Mouse (Mus musculus) hindbrain, embryonic 16.5 days (tissue): ENCODE data around the gene Eid3. TPM values are rescaled to one million over a fixed set of nuclear protein-coding genes. Genes with fewer than 3 reads are reported as not detected.

Experiments used
- ATAC-seq: fragments of 200-750 bp; cut with Nextera tagmentation; 2 replicates; pipeline ENCODE4 v1.8.0; 2017; ENCODE audit warnings: moderate TSS enrichment, moderate library complexity
- H3K27ac ChIP-seq: fragments of 300-500 bp; sonication (generic); 2 replicates; pipeline ENCODE4 v1.5.1; 2014; ENCODE audit warnings: low read depth, mild to moderate bottlenecking, control low read depth, low read length, moderate library complexity
- H3K27me3 ChIP-seq: fragments of 300-500 bp; sonication (generic); replicated peaks from 2 replicates; pipeline ENCODE4 v1.6.1; 2014; ENCODE audit warnings: low read length; ENCODE audit not compliant: control insufficient read depth, insufficient read depth
- H3K36me3 ChIP-seq: fragments of 300-500 bp; sonication (generic); 2 replicates; pipeline ENCODE4 v1.6.1; 2014; ENCODE audit warnings: mild to moderate bottlenecking, low read length, moderate library complexity, mixed read lengths; ENCODE audit not compliant: control insufficient read depth, insufficient read depth
- H3K4me1 ChIP-seq: fragments of 300-500 bp; sonication (generic); 2 replicates; pipeline ENCODE4 v1.6.1; 2014; ENCODE audit warnings: low read depth, low read length; ENCODE audit not compliant: control insufficient read depth, insufficient read depth
- H3K4me2 ChIP-seq: fragments of 300-500 bp; sonication (generic); 2 replicates; pipeline ENCODE4 v1.6.1; 2014; ENCODE audit warnings: mild to moderate bottlenecking, low read length, control low read depth, moderate library complexity
- H3K4me3 ChIP-seq: fragments of 300-500 bp; sonication (generic); 2 replicates; pipeline ENCODE4 v1.5.1; 2014; ENCODE audit warnings: mild to moderate bottlenecking, low read length, control low read depth, moderate library complexity
- H3K9ac ChIP-seq: fragments of 300-500 bp; sonication (generic); 2 replicates; pipeline ENCODE4 v1.6.1; 2014; ENCODE audit warnings: low read depth, mild to moderate bottlenecking, control low read depth, low read length, moderate library complexity
- H3K9me3 ChIP-seq: fragments of 300-500 bp; sonication (generic); 2 replicates; pipeline ENCODE4 v1.6.1; 2014; ENCODE audit warnings: mild to moderate bottlenecking, low read length, moderate library complexity; ENCODE audit not compliant: control insufficient read depth
- WGBS: fragments of 180-500 bp; shearing (Covaris S2); extraction: QIAGEN DNeasy Blood & Tissue Kit; methylation state at CpG from one replicate; pipeline ENCODE4 v1.1.7; 2014; 5-methylcytosine and 5-hydroxymethylcytosine counted together
- polyA plus RNA-seq: library from polyadenylated mRNA; unstranded; fragments of >200 nt; fragmentation: Nextera tagmentation; extraction: Ambion mirVana; gene quantifications from 2 replicates; pipeline ENCODE4 v1.2.1, GENCODE M21; 2015

The Eid3 gene
- polyA plus RNA-seq, 1 experiment from 2014 or later: 0.35 TPM

- Histone ChIP-seq H3K27ac (no peak overlapping the region), H3K4me2 (no peak overlapping the region), H3K27me3 (no peaks in the 10 kb centered on the region), H3K4me3 (no peak overlapping the region), H3K4me1 (peaks cover 10% of the 10 kb centered on the region), H3K36me3 (peaks cover 19% of the 10 kb centered on the region), H3K9ac (no peak overlapping the region), H3K9me3 (no peaks in the 10 kb centered on the region)
- 93% methylated on average over 13 of the region's 13 CpGs for WGBS
- ATAC-seq: no peak
Measured at GRCm38 (mm10) chr10:82897936-82898335, 31.5 kb downstream of the Eid3 start.

- H3K27ac ChIP-seq: no peak overlapping the region
- H3K4me2 ChIP-seq: no peak overlapping the region
- 61% methylated on average over 7 of the region's 7 CpGs for WGBS
- no peak for ATAC-seq
- peaks cover 10% of the 10 kb centered on the region for H3K4me1 ChIP-seq
- no peak overlapping the region for H3K9ac ChIP-seq
- no peak overlapping the region for H3K4me3 ChIP-seq
- no peaks in the 10 kb centered on the region for H3K27me3 ChIP-seq
- no peaks in the 10 kb centered on the region for H3K9me3 ChIP-seq
- H3K36me3 ChIP-seq: peaks cover 16% of the 10 kb centered on the region
Measured at GRCm38 (mm10) chr10:82898893-82899292, 32.5 kb downstream of the Eid3 start.

GRCm38 (mm10) chr10:82899810-82900421, 33.5 kb downstream of the Eid3 start:
- H3K9ac ChIP-seq: no peak overlapping the region
- peak overlapping the region; percentile 42 for H3K4me2 ChIP-seq
- H3K4me3 ChIP-seq: no peak overlapping the region; the same call in 1 of the 2 replicates
- H3K4me1 ChIP-seq: peaks cover 10% of the 10 kb centered on the region
- peaks cover 13% of the 10 kb centered on the region for H3K36me3 ChIP-seq
- 39% methylated on average over 16 of the region's 16 CpGs for WGBS
- no peaks in the 10 kb centered on the region for H3K9me3 ChIP-seq
- H3K27me3 ChIP-seq: no peaks in the 10 kb centered on the region
- H3K27ac ChIP-seq: no peak overlapping the region
- peak; percentile 53 for ATAC-seq

- WGBS: 11% methylated on average over 7 of the region's 7 CpGs
- peak overlapping the region; percentile 16 for H3K27ac ChIP-seq
- H3K4me1 ChIP-seq: peaks cover 10% of the 10 kb centered on the region
- peak overlapping the region; percentile 22 for H3K9ac ChIP-seq
- H3K4me3 ChIP-seq: peak overlapping the region; percentile 4
- peaks cover 11% of the 10 kb centered on the region for H3K36me3 ChIP-seq
- peak overlapping the region; percentile 42 for H3K4me2 ChIP-seq
- peak; percentile 46 for ATAC-seq
- H3K27me3 ChIP-seq: no peaks in the 10 kb centered on the region
- H3K9me3 ChIP-seq: no peaks in the 10 kb centered on the region
Measured at GRCm38 (mm10) chr10:82900546-82900945, 34.1 kb downstream of the Eid3 start.

GRCm38 (mm10) chr10:82901436-82901835, 35.0 kb downstream of the Eid3 start:
- ATAC-seq: 0 out of 2 replicates have a peak, but pooled peaks have one; percentile 34
- H3K4me1 ChIP-seq: peaks cover 10% of the 10 kb centered on the region
- no peaks in the 10 kb centered on the region for H3K9me3 ChIP-seq
- no peak overlapping the region for H3K9ac ChIP-seq
- no peak overlapping the region for H3K27ac ChIP-seq
- no peak overlapping the region for H3K4me2 ChIP-seq
- H3K4me3 ChIP-seq: no peak overlapping the region
- 8% methylated on average over 7 of the region's 7 CpGs for WGBS
- H3K36me3 ChIP-seq: peaks cover 4% of the 10 kb centered on the region; the same call in 1 of the 2 replicates
- H3K27me3 ChIP-seq: no peaks in the 10 kb centered on the region

- H3K27me3 ChIP-seq: no peaks in the 10 kb centered on the region
- 87% methylated on average over 7 of the region's 7 CpGs for WGBS
- ATAC-seq: no peak
Measured at GRCm38 (mm10) chr10:82908526-82908925, 42.1 kb downstream of the Eid3 start.

DNA sequence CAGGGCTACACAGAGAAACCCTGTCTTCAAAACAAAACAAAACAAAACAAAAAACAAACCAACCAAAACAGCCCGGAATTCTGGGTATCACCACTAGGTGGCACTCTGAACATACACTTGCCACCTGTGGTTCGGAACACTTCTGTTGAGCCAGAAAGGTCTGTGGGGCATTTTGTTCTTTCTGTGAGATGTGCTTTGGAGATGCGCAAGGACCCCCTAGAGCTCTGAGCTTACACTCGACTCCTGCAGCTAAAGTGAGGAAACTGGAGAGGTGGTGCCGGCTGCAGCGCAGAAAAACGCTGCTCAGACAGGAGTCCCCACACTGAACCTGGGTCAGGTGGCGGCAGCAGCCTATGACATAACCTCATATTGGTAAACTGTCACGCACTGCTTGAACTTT, 43.0 kb downstream of the Eid3 start:
- H3K4me3 ChIP-seq: no peak overlapping the region
- H3K9ac ChIP-seq: no peak overlapping the region
- no peaks in the 10 kb centered on the region for H3K4me1 ChIP-seq
- H3K27ac ChIP-seq: no peak overlapping the region
- WGBS: 18% methylated on average over 9 of the region's 9 CpGs
- no peaks in the 10 kb centered on the region for H3K9me3 ChIP-seq
- H3K36me3 ChIP-seq: no peaks in the 10 kb centered on the region
- no peaks in the 10 kb centered on the region for H3K27me3 ChIP-seq
- peak overlapping the region; percentile 34 for H3K4me2 ChIP-seq
- ATAC-seq: peak; percentile 63; the same call in 1 of the 2 replicates

More at GRCm38 (mm10) chr10:82908526-82908925, 42.1 kb downstream of the Eid3 start:
- H3K9ac ChIP-seq: no peak overlapping the region
- no peak overlapping the region for H3K27ac ChIP-seq
- no peak overlapping the region for H3K4me3 ChIP-seq
- no peaks in the 10 kb centered on the region for H3K4me1 ChIP-seq
- H3K9me3 ChIP-seq: no peaks in the 10 kb centered on the region
- no peaks in the 10 kb centered on the region for H3K36me3 ChIP-seq
- H3K4me2 ChIP-seq: no peak overlapping the region

- Histone ChIP-seq H3K27ac (no peak overlapping the region), H3K4me1 (no peaks in the 10 kb centered on the region), H3K4me3 (no peak overlapping the region), H3K27me3 (no peaks in the 10 kb centered on the region), H3K36me3 (no peaks in the 10 kb centered on the region), H3K9me3 (no peaks in the 10 kb centered on the region), H3K4me2 (no peak overlapping the region), H3K9ac (no peak overlapping the region)
- ATAC-seq: no peak
- WGBS: 82% methylated on average over 3 of the region's 3 CpGs
Measured at GRCm38 (mm10) chr10:82910198-82910597, 43.8 kb downstream of the Eid3 start.

DNA sequence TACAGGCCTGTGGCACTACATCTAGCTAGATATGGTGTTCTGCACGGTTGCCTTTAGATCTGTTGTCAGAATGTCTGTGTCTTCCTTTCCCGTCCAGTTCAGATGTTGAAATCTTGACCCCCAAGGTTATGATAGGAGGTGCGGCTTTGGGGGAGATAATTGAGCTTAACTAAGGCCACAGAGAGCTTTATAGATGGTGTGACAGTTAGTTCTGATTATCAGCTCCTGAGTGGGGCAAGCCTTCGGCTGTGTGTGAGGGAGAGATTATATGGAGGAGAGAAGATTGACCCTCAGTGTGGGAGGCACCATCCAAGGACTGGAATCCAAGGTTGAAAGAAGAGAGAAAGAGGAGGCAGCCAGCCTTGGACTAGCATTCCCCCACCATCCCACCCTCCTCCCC, 46.8 kb downstream of the Eid3 start:
- Histone ChIP-seq H3K27me3 (no peaks in the 10 kb centered on the region), H3K9me3 (no peaks in the 10 kb centered on the region), H3K36me3 (no peaks in the 10 kb centered on the region), H3K9ac (no peak overlapping the region), H3K27ac (no peak overlapping the region), H3K4me1 (no peaks in the 10 kb centered on the region), H3K4me3 (no peak overlapping the region), H3K4me2 (no peak overlapping the region)
- ATAC-seq: no peak
- 90% methylated on average over 4 of the region's 4 CpGs for WGBS
